10 mouse cellular contexts compared by ENCODE assay signal in genomic region chr5:30270571-30271190, GRCm38 (mm10). TPM values are rescaled to one million over a fixed set of nuclear protein-coding genes. Genes with fewer than 3 reads are reported as not detected.
DNase-seq lines count a peak whose midpoint lies in the region; ATAC-seq and TF ChIP-seq lines count a peak whose summit lies in the region.
"Had no signal": no experiment of that assay in that cellular context is flagged by ENCODE, and none has a peak within 500 bp of the region (broad histone marks: within the 10 kb centered on the region; RNA-seq: fewer than 3 reads in every experiment).

No protein-coding gene starts in this region.

- H3K9ac ChIP-seq in hindbrain, embryonic 15.5 days, result no peak overlapping the region
- H3K9ac ChIP-seq in hindbrain, embryonic 12.5 days, result no peak overlapping the region
- H3K9ac ChIP-seq in intestine, embryonic 16.5 days (ENCODE audit: low read depth, low read length), result no peak overlapping the region

- no peaks in the 10 kb centered on the region; the same call in 1 of the 2 replicates for H3K4me1 ChIP-seq in hindbrain, embryonic 15.5 days (replicated peaks)
- H3K4me1 ChIP-seq in hindbrain, embryonic 12.5 days, result no peaks in the 10 kb centered on the region
- H3K4me1 ChIP-seq in embryonic fibroblast, embryonic 13.5 days (ENCODE audit: control insufficient read depth, insufficient read depth, low read length), result no peaks in the 10 kb centered on the region
- H3K4me1 ChIP-seq in intestine, embryonic 16.5 days (ENCODE audit: control insufficient read depth, insufficient read depth, low read length), result no peaks in the 10 kb centered on the region
- H3K4me1 ChIP-seq: megakaryocyte, embryonic 14.5 days had no signal

- DNase-seq in heart, postnatal 10 days, result peak; percentile 42 to 54
- peak; percentile 16 for DNase-seq in lung, postnatal 14 days
- no peak for DNase-seq in embryo, embryonic 9.5 days (ENCODE audit: extremely low spot score)
- DNase-seq in urinary bladder, postnatal 4 days (ENCODE audit: low spot score in 2 of 2), result no peak

- no peak for TF ChIP-seq POLR2A in embryonic fibroblast, embryonic 13.5 days (IDR thresholded peaks at IDR 0.05; ENCODE audit: low read depth, low read length)

- no peak for TF ChIP-seq CTCF in embryonic fibroblast, embryonic 13.5 days (IDR thresholded peaks at IDR 0.05; ENCODE audit: borderline replicate concordance, insufficient read depth, low read length)

- intact Hi-C loops in heart, postnatal 10 days (cut with DNase I), result no loop called here

- 64% methylated on average over 11 of the region's 11 CpGs for WGBS in hindbrain, embryonic 15.5 days
- WGBS in hindbrain, embryonic 12.5 days, result 83% methylated on average over 11 of the region's 11 CpGs
- WGBS in intestine, embryonic 16.5 days, result 62% methylated on average over 11 of the region's 11 CpGs

- H3K4me2 ChIP-seq in hindbrain, embryonic 15.5 days, result no peak overlapping the region
- H3K4me2 ChIP-seq in hindbrain, embryonic 12.5 days (replicated peaks), result no peak overlapping the region
- H3K4me2 ChIP-seq in intestine, embryonic 16.5 days (ENCODE audit: low read depth, low read length), result no peak overlapping the region

- ATAC-seq in hindbrain, embryonic 15.5 days (ENCODE audit: low FRiP score, low read depth), result no peak
- ATAC-seq in hindbrain, embryonic 12.5 days (ENCODE audit: low FRiP score), result no peak
- ATAC-seq in intestine, embryonic 16.5 days, result no peak

- peaks cover 21% of the 10 kb centered on the region for H3K36me3 ChIP-seq in hindbrain, embryonic 15.5 days
- peaks cover 18% of the 10 kb centered on the region for H3K36me3 ChIP-seq in hindbrain, embryonic 12.5 days
- H3K36me3 ChIP-seq in intestine, embryonic 16.5 days (ENCODE audit: control insufficient read depth, insufficient read depth, low read length), result peaks cover 7% of the 10 kb centered on the region

- no peaks in the 10 kb centered on the region for H3K27me3 ChIP-seq in hindbrain, embryonic 15.5 days
- no peaks in the 10 kb centered on the region for H3K27me3 ChIP-seq in hindbrain, embryonic 12.5 days
- no peaks in the 10 kb centered on the region for H3K27me3 ChIP-seq in intestine, embryonic 16.5 days (replicated peaks; ENCODE audit: control insufficient read depth, insufficient read depth, low read length)
- H3K27me3 ChIP-seq: megakaryocyte, embryonic 14.5 days had no signal

- H3K27ac ChIP-seq in hindbrain, embryonic 15.5 days (replicated peaks), result 0 out of 2 replicates have a peak overlapping the region, but pooled peaks have one; percentile 0
- H3K27ac ChIP-seq in hindbrain, embryonic 12.5 days, result no peak overlapping the region; the same call in 1 of the 2 replicates
- H3K27ac ChIP-seq in embryonic fibroblast, embryonic 13.5 days (ENCODE audit: insufficient read depth, low read length), result peak overlapping the region; percentile 29; the same call in 1 of the 2 replicates
- H3K27ac ChIP-seq in intestine, embryonic 16.5 days (ENCODE audit: low read length), result no peak overlapping the region

- H3K4me3 ChIP-seq in hindbrain, embryonic 15.5 days, result no peak overlapping the region
- H3K4me3 ChIP-seq in hindbrain, embryonic 12.5 days, result no peak overlapping the region
- H3K4me3 ChIP-seq in embryonic fibroblast, embryonic 13.5 days (ENCODE audit: insufficient read depth, low read length), result no peak overlapping the region
- H3K4me3 ChIP-seq in intestine, embryonic 16.5 days (ENCODE audit: low read length), result no peak overlapping the region
- H3K4me3 ChIP-seq: erythroblast, embryonic 14.5 days; megakaryocyte, embryonic 14.5 days had no signal

- no peaks in the 10 kb centered on the region for H3K9me3 ChIP-seq in hindbrain, embryonic 15.5 days
- H3K9me3 ChIP-seq in hindbrain, embryonic 12.5 days (replicated peaks), result no peaks in the 10 kb centered on the region
- no peaks in the 10 kb centered on the region for H3K9me3 ChIP-seq in intestine, embryonic 16.5 days (ENCODE audit: control insufficient read depth, low read length)
- H3K9me3 ChIP-seq: megakaryocyte, embryonic 14.5 days had no signal

RNA-seq across cellular contexts. Expression of gene Drc1, which starts 10.5 kb away (rescaled TPM):
- polyA plus RNA-seq in hindbrain, embryonic 15.5 days (2015; fragmentation: Nextera tagmentation; extraction: Ambion mirVana), result 5.9 and 6.0 TPM in 2 replicates
- polyA plus RNA-seq in hindbrain, embryonic 12.5 days (2016; fragmentation: Nextera tagmentation; extraction: Ambion mirVana), result 2.1 and 3.6 TPM in 2 replicates
- not detected in 2 replicates for polyA plus RNA-seq in embryonic fibroblast, embryonic 13.5 days (2011; ENCODE audit: insufficient read length, low read depth, missing spikeins)
- total RNA-seq in heart, postnatal 10 days (2021), result under 1 TPM; 0.10 to 0.53 TPM
- 1.2 and 1.8 TPM in 2 replicates for polyA plus RNA-seq in intestine, embryonic 16.5 days (2015; fragmentation: Nextera tagmentation; extraction: Ambion mirVana)
- polyA plus RNA-seq: erythroblast, embryonic 14.5 days had no signal

RNA-seq across cellular contexts. Expression of gene Selenoi, which starts 38.3 kb away (rescaled TPM):
- 24.8 and 25.0 TPM in 2 replicates for polyA plus RNA-seq in hindbrain, embryonic 15.5 days (2015; fragmentation: Nextera tagmentation; extraction: Ambion mirVana)
- 22.8 and 23.3 TPM in 2 replicates for polyA plus RNA-seq in hindbrain, embryonic 12.5 days (2016; fragmentation: Nextera tagmentation; extraction: Ambion mirVana)
- 62.4 and 65.2 TPM in 2 replicates for polyA plus RNA-seq in embryonic fibroblast, embryonic 13.5 days (2011; ENCODE audit: insufficient read length, low read depth, missing spikeins)
- 10 to 100 TPM; 17.4 to 19.8 TPM for total RNA-seq in heart, postnatal 10 days (2021)
- polyA plus RNA-seq in intestine, embryonic 16.5 days (2015; fragmentation: Nextera tagmentation; extraction: Ambion mirVana), result 52.2 and 57.8 TPM in 2 replicates

Comparison
In these comparisons a context has a peak if more than half of its experiments do, and no peak if none do; other contexts are left out.
1. H3K27ac ChIP-seq: peak in hindbrain, embryonic 15.5 days (single experiment) and embryonic fibroblast, embryonic 13.5 days (single experiment); none in hindbrain, embryonic 12.5 days (single experiment) and intestine, embryonic 16.5 days (single experiment).
2. DNase-seq: peak in heart, postnatal 10 days (2 of 2) and lung, postnatal 14 days (single experiment); none in embryo, embryonic 9.5 days (single experiment) and urinary bladder, postnatal 4 days (0 of 2).